Mouse (Mus musculus) heart, postnatal 0 days (tissue): ENCODE measurements at regions not wholly inside any gene's neighbourhood (a gene's known extent, or its start where the extent isn't known, plus 50 kb on each side); places are given as distances from the start of the nearest gene placed in this dataset.

Experiments
- ATAC-seq: fragments of 200-750 bp; cut with Nextera tagmentation; 2 replicates; pipeline ENCODE4 v1.8.0; 2017; ENCODE audit warnings: low read depth, moderate number of reproducible peaks, moderate library complexity; ENCODE audit not compliant: insufficient read depth
- DNase-seq: peaks from one replicate; pipeline ENCODE4 v3.0.0-alpha.2; 2016; ENCODE audit warnings: low spot score
- H3K27ac ChIP-seq: fragments of 300-500 bp; sonication (generic); 2 replicates; pipeline ENCODE4 v1.5.1; 2014; ENCODE audit warnings: low read depth, mild to moderate bottlenecking
- H3K27me3 ChIP-seq: fragments of 300-500 bp; sonication (generic); 2 replicates; pipeline ENCODE4 v1.6.1; 2014; ENCODE audit warnings: low read length, mixed read lengths; ENCODE audit not compliant: control insufficient read depth, insufficient read depth
- H3K36me3 ChIP-seq: fragments of 300-500 bp; sonication (generic); replicated peaks from 2 replicates; pipeline ENCODE4 v1.6.1; 2014; ENCODE audit warnings: low read length, mixed read lengths; ENCODE audit not compliant: control insufficient read depth, insufficient read depth
- H3K4me1 ChIP-seq: fragments of 300-500 bp; sonication (generic); 2 replicates; pipeline ENCODE4 v1.6.1; 2014; ENCODE audit warnings: antibody characterized with exemption; ENCODE audit not compliant: control insufficient read depth, insufficient read depth
- H3K4me2 ChIP-seq: fragments of 300-500 bp; sonication (generic); 2 replicates; pipeline ENCODE4 v1.6.1; 2014; ENCODE audit warnings: low read depth, mild to moderate bottlenecking, low read length, moderate library complexity
- H3K4me3 ChIP-seq: fragments of 300-500 bp; sonication (generic); 2 replicates; pipeline ENCODE4 v1.5.1; 2014; ENCODE audit warnings: low read depth, low read length
- H3K9ac ChIP-seq: fragments of 300-500 bp; sonication (generic); replicated peaks from 2 replicates; pipeline ENCODE4 v1.6.1; 2014; ENCODE audit warnings: low read depth, low read length, mixed read lengths
- H3K9me3 ChIP-seq: fragments of 300-500 bp; sonication (generic); replicated peaks from 2 replicates; pipeline ENCODE4 v1.6.1; 2016; ENCODE audit warnings: low read length; ENCODE audit not compliant: control insufficient read depth
- CTCF ChIP-seq: IDR thresholded peaks from 2 replicates; pipeline ENCODE4 v1.5.1; 2016; ENCODE audit warnings: antibody characterized with exemption, control low read depth, low read depth
- EP300 ChIP-seq: IDR thresholded peaks from 2 replicates; pipeline ENCODE4 v1.6.1; 2016; ENCODE audit warnings: antibody characterized with exemption, low read depth
- WGBS: fragments of 180-500 bp; shearing (Covaris S2); extraction: QIAGEN DNeasy Blood & Tissue Kit; methylation state at CpG from one replicate; pipeline ENCODE4 v1.1.7; 2014; 5-methylcytosine and 5-hydroxymethylcytosine counted together

GRCm38 (mm10) chr10:83850881-83851280, 128.2 kb downstream of the 1500009L16Rik start:
- H3K27ac ChIP-seq = no peak overlapping the region
- H3K9me3 ChIP-seq = no peaks in the 10 kb centered on the region
- WGBS = 85% methylated on average over 4 of the region's 4 CpGs
- H3K27me3 ChIP-seq = no peaks in the 10 kb centered on the region
- DNase-seq (no peak), ATAC-seq (no peak)
- H3K4me3 ChIP-seq = no peak overlapping the region
- H3K36me3 ChIP-seq = no peaks in the 10 kb centered on the region
- H3K9ac ChIP-seq = no peak overlapping the region
- TF ChIP-seq EP300 (no peak), CTCF (no peak)
- no peak overlapping the region for H3K4me2 ChIP-seq
- 0 out of 2 replicates have a peak, but pooled peaks cover 3% of the 10 kb centered on the region for H3K4me1 ChIP-seq

GRCm38 (mm10) chr10:83852194-83852593, 129.5 kb downstream of the 1500009L16Rik start:
- WGBS = 80% methylated on average over 5 of the region's 5 CpGs
- no peaks in the 10 kb centered on the region for H3K4me1 ChIP-seq
- H3K4me3 ChIP-seq = no peak overlapping the region
- TF ChIP-seq CTCF (no peak), EP300 (no peak)
- no peak for DNase-seq
- no peak overlapping the region for H3K4me2 ChIP-seq
- H3K9ac ChIP-seq = no peak overlapping the region
- ATAC-seq = no peak
- H3K27ac ChIP-seq = no peak overlapping the region
- no peaks in the 10 kb centered on the region for H3K9me3 ChIP-seq
- no peaks in the 10 kb centered on the region for H3K27me3 ChIP-seq
- no peaks in the 10 kb centered on the region for H3K36me3 ChIP-seq

- Histone ChIP-seq H3K27ac (no peak overlapping the region), H3K4me1 (0 out of 2 replicates have a peak, but pooled peaks cover 1% of the 10 kb centered on the region), H3K27me3 (no peaks in the 10 kb centered on the region), H3K36me3 (no peaks in the 10 kb centered on the region), H3K4me3 (no peak overlapping the region), H3K9ac (no peak overlapping the region), H3K9me3 (no peaks in the 10 kb centered on the region), H3K4me2 (no peak overlapping the region)
- DNase-seq (no peak), ATAC-seq (no peak)
- TF ChIP-seq EP300 = no peak
- TF ChIP-seq CTCF = no peak
- WGBS = 69% methylated on average over 3 of the region's 3 CpGs
Measured at GRCm38 (mm10) chr10:83852806-83853205, 130.1 kb downstream of the 1500009L16Rik start.

- Histone ChIP-seq H3K9me3 (no peaks in the 10 kb centered on the region), H3K4me2 (no peak overlapping the region), H3K9ac (no peak overlapping the region), H3K4me1 (0 out of 2 replicates have a peak, but pooled peaks cover 5% of the 10 kb centered on the region), H3K36me3 (no peaks in the 10 kb centered on the region), H3K27me3 (no peaks in the 10 kb centered on the region), H3K4me3 (no peak overlapping the region), H3K27ac (no peak overlapping the region)
- DNase-seq = no peak
- WGBS = 70% methylated on average over 14 of the region's 14 CpGs
- no peak for TF ChIP-seq EP300
- TF ChIP-seq CTCF = no peak
- no peak for ATAC-seq
Measured at GRCm38 (mm10) chr10:83857794-83858442, 135.3 kb downstream of the 1500009L16Rik start.

- 68% methylated on average over 6 of the region's 6 CpGs for WGBS
- Histone ChIP-seq H3K27ac (no peak overlapping the region), H3K4me3 (no peak overlapping the region), H3K9ac (no peak overlapping the region), H3K4me1 (0 out of 2 replicates have a peak, but pooled peaks cover 5% of the 10 kb centered on the region), H3K9me3 (no peaks in the 10 kb centered on the region), H3K36me3 (no peaks in the 10 kb centered on the region), H3K27me3 (no peaks in the 10 kb centered on the region), H3K4me2 (no peak overlapping the region)
- no peak for ATAC-seq
- TF ChIP-seq EP300 = no peak
- no peak for TF ChIP-seq CTCF
- DNase-seq = no peak
Measured at GRCm38 (mm10) chr10:83858689-83859088, 136.0 kb downstream of the 1500009L16Rik start.

- Histone ChIP-seq H3K4me2 (no peak overlapping the region), H3K9ac (no peak overlapping the region), H3K27me3 (no peaks in the 10 kb centered on the region), H3K9me3 (no peaks in the 10 kb centered on the region), H3K27ac (no peak overlapping the region), H3K4me1 (peaks cover 5% of the 10 kb centered on the region; the same call in 1 of the 2 replicates), H3K36me3 (no peaks in the 10 kb centered on the region), H3K4me3 (no peak overlapping the region)
- TF ChIP-seq CTCF (no peak), EP300 (no peak)
- no peak for ATAC-seq
- WGBS = 65% methylated on average over 4 of the region's 4 CpGs
- no peak for DNase-seq
Measured at GRCm38 (mm10) chr10:83859633-83860032, 137.0 kb downstream of the 1500009L16Rik start.
